Mouse (Mus musculus) hindbrain, embryonic 15.5 days (tissue): Measurements from ENCODE around the gene Hoxc6. TPM values are rescaled to one million over a fixed set of nuclear protein-coding genes. Genes with fewer than 3 reads are reported as not detected.

Experiments
- ATAC-seq: fragments of 200-750 bp; cut with Nextera tagmentation; 2 replicates; pipeline ENCODE4 v1.8.0; 2017; ENCODE audit warnings: low read depth, moderate number of reproducible peaks, moderate TSS enrichment; ENCODE audit not compliant: low FRiP score
- H3K27ac ChIP-seq: fragments of 300-500 bp; sonication (generic); replicated peaks from 2 replicates; pipeline ENCODE4 v1.5.1; 2015; ENCODE audit warnings: mild to moderate bottlenecking, inconsistent platforms
- H3K27me3 ChIP-seq: fragments of 300-500 bp; sonication (generic); 2 replicates; pipeline ENCODE4 v1.6.1; 2015; ENCODE audit warnings: control low read depth, inconsistent platforms
- H3K36me3 ChIP-seq: fragments of 300-500 bp; sonication (generic); 2 replicates; pipeline ENCODE4 v1.6.1; 2015; ENCODE audit warnings: control low read depth, inconsistent platforms
- H3K4me1 ChIP-seq: fragments of 300-500 bp; sonication (generic); replicated peaks from 2 replicates; pipeline ENCODE4 v1.6.1; 2015; ENCODE audit warnings: control low read depth, inconsistent platforms
- H3K4me2 ChIP-seq: fragments of 300-500 bp; sonication (generic); 2 replicates; pipeline ENCODE4 v1.6.1; 2015; ENCODE audit warnings: moderate library complexity, mild to moderate bottlenecking, inconsistent platforms
- H3K4me3 ChIP-seq: fragments of 300-500 bp; sonication (generic); 2 replicates; pipeline ENCODE4 v1.5.1; 2015; ENCODE audit warnings: mild to moderate bottlenecking, inconsistent platforms
- H3K9ac ChIP-seq: fragments of 300-500 bp; sonication (generic); 2 replicates; pipeline ENCODE4 v1.6.1; 2015; ENCODE audit warnings: inconsistent platforms
- H3K9me3 ChIP-seq: fragments of 300-500 bp; sonication (generic); 2 replicates; pipeline ENCODE4 v1.6.1; 2016; ENCODE audit warnings: control low read depth, inconsistent platforms
- WGBS: fragments of 180-500 bp; shearing (Covaris S2); methylation state at CpG from one replicate; pipeline ENCODE4 v1.1.7; 2015; 5-methylcytosine and 5-hydroxymethylcytosine counted together
- polyA plus RNA-seq: library from polyadenylated mRNA; unstranded; fragments of >200 nt; fragmentation: Nextera tagmentation; extraction: Ambion mirVana; gene quantifications from 2 replicates; pipeline ENCODE4 v1.2.1, GENCODE M21; 2015

The Hoxc6 gene
- polyA plus RNA-seq, 1 experiment from 2014 or later = 13.1 TPM

DNA sequence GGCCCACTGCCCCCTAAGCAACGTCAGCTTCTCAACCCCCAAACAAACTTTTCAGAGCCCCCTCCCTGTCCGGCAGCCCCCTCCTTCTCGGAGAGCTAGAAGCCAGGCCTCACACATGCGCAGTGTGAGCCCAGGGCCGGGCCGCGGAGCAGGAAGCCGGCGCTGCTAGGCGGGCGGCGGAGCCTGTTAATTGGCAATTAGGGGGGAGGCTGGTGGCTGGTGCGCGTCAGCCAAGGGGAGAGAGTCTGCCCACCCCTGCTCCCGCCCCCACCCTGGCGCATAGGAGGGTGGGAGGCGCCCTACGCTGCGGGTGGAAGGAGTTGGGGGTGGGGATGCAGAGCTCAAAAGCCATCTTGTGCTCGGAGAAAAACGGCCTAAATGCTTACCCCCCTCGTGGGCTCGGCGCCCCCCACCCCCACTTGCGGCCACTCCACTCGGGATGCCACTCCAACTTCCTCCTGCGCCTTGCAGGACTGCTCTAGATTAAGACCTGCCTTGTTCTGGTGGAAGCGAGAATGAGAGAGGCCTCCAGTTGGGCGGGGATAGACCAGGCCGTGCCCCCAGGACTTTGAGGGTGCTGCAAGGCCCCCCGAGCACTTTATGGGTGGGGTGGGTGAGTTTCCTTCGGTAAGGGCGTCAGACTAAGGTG lies 1.2 kb downstream of the Hoxc6 start:
- Histone ChIP-seq H3K4me2 (peak overlapping the region; percentile 59), H3K4me3 (peak overlapping the region; percentile 35), H3K9me3 (no peaks in the 10 kb centered on the region), H3K27ac (no peak overlapping the region), H3K27me3 (peaks cover 97% of the 10 kb centered on the region), H3K9ac (no peak overlapping the region), H3K36me3 (no peaks in the 10 kb centered on the region), H3K4me1 (peaks cover 9% of the 10 kb centered on the region)
- under 1% methylated on average over 22 of the region's 33 CpGs for WGBS
- ATAC-seq = peak; percentile 38; the same call in 1 of the 2 replicates

DNA sequence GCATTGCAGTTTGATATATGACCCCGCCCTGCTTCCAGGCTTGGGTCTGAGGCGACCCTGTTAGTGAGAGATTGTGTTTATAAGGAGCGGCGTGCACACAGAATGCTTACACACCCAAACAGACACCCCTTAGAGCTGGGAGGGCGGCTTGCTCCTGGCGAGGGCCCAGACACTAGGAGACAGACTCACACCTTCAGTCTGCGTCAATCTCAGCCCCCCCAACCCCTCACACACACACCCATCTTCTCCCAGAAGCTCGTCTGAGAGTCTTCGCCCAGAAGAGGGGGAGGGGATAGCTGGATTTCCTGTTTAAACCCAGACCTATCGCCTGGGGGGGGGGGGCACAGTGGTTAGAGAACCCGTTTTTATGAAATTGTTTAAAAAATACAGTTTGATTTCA lies 1.9 kb downstream of the Hoxc6 start:
- ATAC-seq = no peak
- Histone ChIP-seq H3K9ac (no peak overlapping the region), H3K27me3 (peaks cover 97% of the 10 kb centered on the region), H3K9me3 (no peaks in the 10 kb centered on the region), H3K4me2 (no peak overlapping the region), H3K4me3 (no peak overlapping the region), H3K36me3 (no peaks in the 10 kb centered on the region), H3K27ac (no peak overlapping the region), H3K4me1 (peaks cover 9% of the 10 kb centered on the region)
- 1% methylated on average over 11 of the region's 11 CpGs for WGBS

DNA sequence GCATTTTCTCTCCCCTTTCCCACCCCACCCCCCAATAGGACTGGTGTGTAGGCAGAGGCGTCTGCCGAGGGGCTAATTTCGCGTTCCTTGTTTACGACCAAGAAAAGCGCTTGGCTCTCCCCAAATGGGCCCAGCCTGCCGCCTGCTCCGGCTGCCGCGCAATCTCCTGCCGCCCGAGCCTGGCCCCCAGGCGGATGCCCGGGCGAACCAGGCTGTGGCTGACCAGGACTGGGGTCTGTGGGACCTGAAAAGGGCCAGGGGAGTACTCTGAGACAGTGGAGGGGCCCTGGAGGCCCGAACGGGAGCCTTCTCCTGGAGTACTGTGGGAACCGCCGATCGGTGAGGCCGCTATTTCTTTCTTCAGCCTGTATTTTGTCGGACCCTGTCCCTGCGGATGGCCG lies 2.4 kb downstream of the Hoxc6 start:
- Histone ChIP-seq H3K9ac (no peak overlapping the region), H3K9me3 (no peaks in the 10 kb centered on the region), H3K4me3 (0 out of 2 replicates have a peak overlapping the region, but pooled peaks have one; percentile 6), H3K4me1 (peaks cover 9% of the 10 kb centered on the region), H3K4me2 (0 out of 2 replicates have a peak overlapping the region, but pooled peaks have one; percentile 4), H3K27ac (no peak overlapping the region), H3K36me3 (no peaks in the 10 kb centered on the region), H3K27me3 (peaks cover 97% of the 10 kb centered on the region)
- no peak for ATAC-seq
- 1% methylated on average over 24 of the region's 24 CpGs for whole genome bisulfite sequencing

DNA sequence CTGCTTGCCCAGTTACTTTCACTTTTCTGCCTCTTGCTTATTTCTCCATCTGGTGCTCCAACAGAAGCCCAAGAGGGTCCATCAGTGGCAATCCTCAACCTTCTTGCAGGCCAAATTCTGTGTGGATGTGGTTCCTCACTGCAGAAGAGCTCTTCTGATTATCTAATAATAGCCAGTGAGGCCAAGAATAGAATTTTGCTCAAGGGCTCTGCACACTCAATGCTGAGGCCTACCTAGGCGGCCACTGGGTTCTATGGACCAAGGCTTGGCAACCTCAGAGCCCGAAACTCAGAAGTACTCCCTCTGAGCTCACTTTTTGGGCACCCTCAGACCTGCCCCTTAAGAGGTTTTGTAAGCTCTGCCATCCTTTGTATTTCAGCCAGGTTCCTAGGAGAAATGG lies 3.3 kb downstream of the Hoxc6 start:
- H3K9ac ChIP-seq = no peak overlapping the region
- H3K4me2 ChIP-seq = no peak overlapping the region
- no peak overlapping the region for H3K27ac ChIP-seq
- ATAC-seq = no peak
- H3K36me3 ChIP-seq = no peaks in the 10 kb centered on the region
- no peaks in the 10 kb centered on the region for H3K9me3 ChIP-seq
- peaks cover 9% of the 10 kb centered on the region for H3K4me1 ChIP-seq
- peaks cover 99% of the 10 kb centered on the region for H3K27me3 ChIP-seq
- no peak overlapping the region for H3K4me3 ChIP-seq
- WGBS = 14% methylated on average over 2 of the region's 2 CpGs

DNA sequence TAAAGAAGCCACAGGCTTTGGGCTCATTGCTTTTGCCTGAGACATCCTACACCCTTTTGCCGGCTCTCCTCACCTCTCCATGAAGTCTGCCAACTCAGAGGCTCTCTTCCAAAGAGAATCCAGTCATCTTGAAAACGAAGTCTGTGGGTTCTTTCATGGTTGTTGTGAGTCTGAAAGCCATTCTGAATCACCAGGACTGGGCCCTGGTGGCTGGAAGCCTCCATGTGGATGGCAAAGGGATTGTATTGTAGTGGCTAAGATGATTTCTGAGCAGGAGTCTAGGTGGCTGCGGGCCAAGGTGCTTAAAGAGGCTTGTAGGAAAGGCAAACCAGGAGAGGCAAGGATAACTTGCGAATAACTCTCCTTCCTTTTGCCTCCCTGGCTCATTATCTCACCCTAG lies 4.1 kb downstream of the Hoxc6 start:
- ATAC-seq = no peak
- H3K9me3 ChIP-seq = no peaks in the 10 kb centered on the region
- H3K36me3 ChIP-seq = no peaks in the 10 kb centered on the region
- no peak overlapping the region for H3K9ac ChIP-seq
- no peak overlapping the region for H3K27ac ChIP-seq
- peaks cover 9% of the 10 kb centered on the region for H3K4me1 ChIP-seq
- H3K27me3 ChIP-seq = peaks cover 99% of the 10 kb centered on the region
- 10% methylated on average over 4 of the region's 4 CpGs for WGBS
- no peak overlapping the region for H3K4me2 ChIP-seq
- H3K4me3 ChIP-seq = no peak overlapping the region

DNA sequence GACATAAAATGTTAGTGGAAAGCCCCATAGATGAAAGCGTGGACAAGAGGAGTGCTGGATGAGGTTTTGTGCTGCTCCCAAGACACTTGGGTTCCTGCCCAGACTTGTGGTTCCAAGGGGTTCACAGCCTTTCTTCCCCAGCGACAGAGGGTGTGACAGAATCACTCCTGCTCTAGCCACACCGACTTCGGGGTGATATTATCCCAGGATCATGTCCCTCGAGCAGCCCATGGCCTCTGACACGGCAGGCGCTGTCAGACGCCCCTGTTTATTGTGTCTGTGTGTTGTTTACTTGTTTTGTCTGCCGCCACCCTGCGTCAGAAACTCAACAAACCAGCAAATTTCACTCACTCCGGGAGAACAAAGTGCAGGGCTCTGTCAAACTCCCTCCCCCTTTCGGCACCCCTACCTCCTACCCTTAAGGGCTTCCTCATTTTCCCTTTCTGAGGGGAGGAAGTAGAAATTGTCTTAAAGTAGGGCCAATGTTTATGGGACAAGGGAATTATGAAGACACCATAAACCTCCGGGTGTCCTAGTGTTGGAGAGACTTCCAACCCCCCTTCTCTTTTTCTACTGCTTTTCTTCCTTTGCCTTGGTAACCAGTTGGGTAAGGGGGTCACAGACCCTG lies 4.9 kb downstream of the Hoxc6 start:
- no peak overlapping the region for H3K4me3 ChIP-seq
- H3K27ac ChIP-seq = no peak overlapping the region
- 5% methylated on average over 13 of the region's 13 CpGs for WGBS
- H3K36me3 ChIP-seq = no peaks in the 10 kb centered on the region
- H3K9me3 ChIP-seq = no peaks in the 10 kb centered on the region
- no peak overlapping the region for H3K4me2 ChIP-seq
- H3K4me1 ChIP-seq = peaks cover 9% of the 10 kb centered on the region
- no peak overlapping the region for H3K9ac ChIP-seq
- ATAC-seq = no peak
- H3K27me3 ChIP-seq = peaks cover 99% of the 10 kb centered on the region

DNA sequence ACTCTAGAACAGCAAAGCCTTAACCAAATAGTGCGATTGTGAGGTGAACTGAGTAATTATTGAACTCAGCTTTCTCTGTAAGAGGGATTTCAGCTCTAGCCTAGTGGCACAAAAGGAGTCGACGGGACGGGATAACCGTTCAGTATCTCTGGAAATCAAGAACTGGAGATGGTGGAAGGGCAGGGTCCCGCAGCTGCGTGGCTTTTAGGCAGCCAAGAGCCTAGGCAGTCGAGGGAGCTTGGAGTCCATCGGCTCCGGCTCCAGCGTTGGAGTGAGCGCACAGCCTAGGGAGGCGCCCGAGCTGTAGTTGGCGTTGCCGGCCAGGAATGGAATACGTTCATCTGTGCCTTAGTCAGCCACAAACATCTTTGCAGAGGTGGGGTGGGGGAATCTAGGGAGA lies 7.3 kb downstream of the Hoxc6 start:
- H3K36me3 ChIP-seq = no peaks in the 10 kb centered on the region
- no peak overlapping the region for H3K9ac ChIP-seq
- H3K4me1 ChIP-seq = no peaks in the 10 kb centered on the region
- no peak overlapping the region for H3K27ac ChIP-seq
- H3K4me2 ChIP-seq = no peak overlapping the region
- H3K4me3 ChIP-seq = no peak overlapping the region
- ATAC-seq = no peak
- peaks cover 99% of the 10 kb centered on the region for H3K27me3 ChIP-seq
- no peaks in the 10 kb centered on the region for H3K9me3 ChIP-seq
- 3% methylated on average over 17 of the region's 17 CpGs for WGBS

DNA sequence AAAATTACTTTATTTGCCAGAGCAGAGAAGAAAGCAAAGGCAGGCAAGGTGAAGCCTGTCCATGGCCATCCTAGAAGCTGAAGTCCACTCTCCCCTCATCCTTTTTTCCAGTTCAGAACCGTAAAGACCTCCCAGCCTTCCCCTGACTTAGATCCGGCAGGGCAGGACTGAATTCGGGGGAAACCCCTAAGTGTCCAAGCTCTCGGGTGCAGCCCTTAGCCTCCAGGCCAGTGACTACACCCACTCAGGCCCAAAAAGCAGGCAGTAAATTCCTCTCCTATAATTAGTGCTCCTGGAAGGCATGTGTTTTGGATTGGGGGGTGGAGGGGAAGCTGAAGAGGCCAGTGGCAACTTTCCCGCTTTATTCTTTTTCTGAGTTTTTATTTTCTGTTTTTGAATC lies 7.7 kb downstream of the Hoxc6 start:
- peaks cover 97% of the 10 kb centered on the region for H3K27me3 ChIP-seq
- no peak overlapping the region for H3K27ac ChIP-seq
- no peak overlapping the region for H3K4me2 ChIP-seq
- H3K4me1 ChIP-seq = no peaks in the 10 kb centered on the region
- no peak for ATAC-seq
- H3K9me3 ChIP-seq = no peaks in the 10 kb centered on the region
- no peak overlapping the region for H3K9ac ChIP-seq
- no peak overlapping the region for H3K4me3 ChIP-seq
- H3K36me3 ChIP-seq = no peaks in the 10 kb centered on the region
- 7% methylated on average over 5 of the region's 5 CpGs for WGBS

DNA sequence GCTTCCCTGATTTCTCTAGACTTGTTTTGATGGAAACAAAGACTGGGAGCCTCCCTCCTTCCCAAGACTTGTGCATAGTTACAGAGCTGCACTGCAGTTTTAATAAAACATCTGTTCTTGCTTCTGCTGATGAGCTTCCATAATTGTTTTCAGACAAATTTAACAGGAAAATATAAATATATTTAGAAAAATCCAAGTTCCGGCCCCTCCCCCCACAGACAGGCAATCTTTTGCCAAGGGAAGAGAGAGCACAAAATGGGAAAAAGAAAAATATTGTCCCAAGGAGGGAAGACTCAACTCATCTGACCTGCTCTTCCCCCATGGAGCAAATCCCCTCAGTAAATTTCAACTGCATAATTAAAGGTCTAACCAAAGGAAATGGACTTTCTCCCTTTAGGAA lies 8.3 kb downstream of the Hoxc6 start:
- Histone ChIP-seq H3K4me2 (no peak overlapping the region), H3K27ac (no peak overlapping the region), H3K9ac (no peak overlapping the region), H3K4me3 (no peak overlapping the region), H3K27me3 (peaks cover 94% of the 10 kb centered on the region), H3K9me3 (no peaks in the 10 kb centered on the region), H3K4me1 (no peaks in the 10 kb centered on the region), H3K36me3 (no peaks in the 10 kb centered on the region)
- 13% methylated on average over 1 of the region's 1 CpGs for WGBS
- ATAC-seq = no peak

DNA sequence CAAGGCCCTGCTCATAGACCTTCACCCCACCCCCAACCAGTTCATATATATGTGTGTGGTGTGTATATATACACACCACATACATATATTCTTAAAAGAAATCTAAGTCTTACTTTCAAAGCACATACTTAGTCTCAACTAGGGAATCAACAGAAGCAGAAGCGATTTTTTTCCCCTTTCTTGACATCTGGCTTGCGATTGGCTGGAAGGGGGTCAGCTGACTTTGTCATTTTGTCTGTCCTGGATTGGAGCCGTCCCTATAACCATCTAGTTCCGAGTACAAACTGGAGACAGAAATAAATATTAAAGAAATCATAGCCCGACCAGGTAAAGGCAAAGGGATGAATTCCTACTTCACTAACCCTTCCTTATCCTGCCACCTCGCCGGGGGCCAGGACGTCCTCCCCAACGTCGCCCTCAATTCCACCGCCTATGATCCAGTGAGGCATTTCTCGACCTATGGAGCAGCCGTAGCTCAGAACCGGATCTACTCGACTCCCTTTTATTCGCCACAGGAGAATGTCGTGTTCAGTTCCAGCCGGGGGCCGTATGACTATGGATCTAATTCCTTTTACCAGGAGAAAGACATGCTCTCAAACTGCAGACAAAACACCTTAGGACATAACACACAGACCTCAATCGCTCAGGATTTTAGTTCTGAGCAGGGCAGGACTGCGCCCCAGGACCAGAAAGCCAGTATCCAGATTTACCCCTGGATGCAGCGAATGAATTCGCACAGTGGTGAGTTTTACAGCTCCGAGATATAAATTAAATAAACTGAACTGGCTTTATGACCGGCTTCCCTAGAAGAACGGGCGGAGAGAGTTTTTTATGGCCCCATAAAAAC lies 11.4 kb downstream of the Hoxc6 start:
- no peaks in the 10 kb centered on the region for H3K9me3 ChIP-seq
- H3K4me1 ChIP-seq = peaks cover 10% of the 10 kb centered on the region
- no peaks in the 10 kb centered on the region for H3K36me3 ChIP-seq
- no peak overlapping the region for H3K9ac ChIP-seq
- H3K27me3 ChIP-seq = peaks cover 90% of the 10 kb centered on the region
- ATAC-seq = no peak
- peak overlapping the region; percentile 37; the same call in 1 of the 2 replicates for H3K27ac ChIP-seq
- H3K4me2 ChIP-seq = peak overlapping the region; percentile 41
- 1% methylated on average over 27 of the region's 27 CpGs for WGBS
- H3K4me3 ChIP-seq = peak overlapping the region; percentile 20

DNA sequence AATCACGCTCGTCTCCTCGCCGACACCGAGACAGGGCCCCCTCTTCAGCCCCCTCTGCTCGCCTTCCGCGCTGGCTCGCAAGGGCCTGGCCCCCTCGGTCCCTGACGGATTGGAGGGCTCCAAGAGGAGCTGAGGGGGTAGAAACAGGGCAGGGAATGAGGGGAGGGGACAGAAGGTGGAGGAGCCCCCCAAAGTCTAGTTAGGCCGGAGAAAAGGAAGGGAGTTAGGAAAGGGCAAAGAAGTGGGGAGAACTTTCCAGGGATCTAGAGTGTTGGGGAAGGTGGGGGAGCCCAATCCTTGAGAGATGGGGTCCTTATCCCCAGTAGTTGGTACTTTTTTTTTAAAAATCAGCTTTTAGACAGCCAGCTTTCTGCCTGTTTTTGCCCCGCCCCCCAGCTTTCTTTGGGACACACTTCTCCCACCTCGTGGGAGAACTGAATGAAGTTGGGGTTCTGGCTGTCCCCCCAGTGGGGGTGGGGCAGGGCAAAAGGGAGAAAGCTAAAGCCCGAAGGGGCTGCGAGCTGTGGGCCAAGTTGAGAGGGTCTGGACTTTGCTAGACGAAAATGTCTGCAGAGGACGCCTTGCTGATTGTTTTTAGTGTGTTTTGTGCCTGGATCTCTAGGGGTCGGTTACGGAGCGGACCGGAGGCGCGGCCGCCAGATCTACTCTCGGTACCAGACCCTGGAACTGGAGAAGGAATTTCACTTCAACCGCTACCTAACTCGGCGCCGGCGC lies 12.2 kb downstream of the Hoxc6 start:
- peaks cover 82% of the 10 kb centered on the region for H3K27me3 ChIP-seq
- peaks cover 10% of the 10 kb centered on the region for H3K4me1 ChIP-seq
- peak overlapping the region; percentile 20 for H3K4me3 ChIP-seq
- 3% methylated on average over 31 of the region's 31 CpGs for whole genome bisulfite sequencing
- peak overlapping the region; percentile 41 for H3K4me2 ChIP-seq
- H3K27ac ChIP-seq = peak overlapping the region; percentile 31; the same call in 1 of the 2 replicates
- no peak for ATAC-seq
- no peaks in the 10 kb centered on the region for H3K36me3 ChIP-seq
- no peaks in the 10 kb centered on the region for H3K9me3 ChIP-seq
- H3K9ac ChIP-seq = no peak overlapping the region
